Mouse (Mus musculus): Measurements from ENCODE around the gene Clip1. TPM values are rescaled to one million over a fixed set of nuclear protein-coding genes. Genes with fewer than 3 reads are reported as not detected.

Clip1 gene
- polyA plus RNA-seq, 1 experiment = 96.1 TPM

DNA sequence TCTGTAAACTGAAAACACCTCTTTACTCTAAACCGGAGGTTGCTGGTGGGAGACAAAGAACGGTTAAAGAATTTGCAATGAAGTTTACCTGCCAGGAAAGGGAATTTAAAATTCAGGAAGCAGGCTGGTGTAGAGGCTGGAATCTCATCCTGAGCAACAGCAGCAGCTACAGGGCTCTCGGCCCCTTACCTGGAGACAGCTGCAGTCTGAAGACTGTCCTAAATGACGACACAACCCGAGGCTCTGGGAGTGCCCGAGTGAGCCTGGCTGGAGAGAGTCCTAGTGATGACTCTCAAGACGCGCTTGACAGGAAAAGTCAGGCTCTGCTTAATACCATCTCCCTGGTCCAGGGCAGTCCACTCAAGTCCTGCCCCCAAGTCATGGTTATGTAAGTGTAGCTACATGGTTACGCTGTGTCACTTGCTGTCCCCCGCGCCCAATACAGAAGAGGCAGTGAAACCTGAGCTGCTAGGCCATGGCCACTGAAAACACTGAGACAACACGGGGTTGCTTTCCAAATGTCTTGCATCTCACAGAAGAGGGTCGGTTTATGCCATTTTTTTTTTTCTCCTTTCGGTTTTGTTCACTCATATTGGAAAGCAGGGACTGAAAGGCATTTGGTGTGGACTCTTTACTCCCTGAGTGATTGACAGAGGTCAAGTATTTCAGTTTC is 13.5 kb downstream of the Clip1 start:
- Histone ChIP-seq H3K4me1 (ENCODE audit: control insufficient read depth, insufficient read depth, low read length) (peaks cover 6% of the 10 kb centered on the region), H3K36me3 (ENCODE audit: control insufficient read depth, insufficient read depth, low read length) (no peaks in the 10 kb centered on the region), H3K27me3 (ENCODE audit: control insufficient read depth, insufficient read depth, low read length) (no peaks in the 10 kb centered on the region), H3K4me3 (ENCODE audit: control insufficient read depth, low read depth, low read length) (no peak overlapping the region), H3K27ac (ENCODE audit: control insufficient read depth, insufficient read depth, low read depth, low read length) (peak overlapping the region; percentile 19)
- TF ChIP-seq CTCF (IDR thresholded peaks at IDR 0.05; ENCODE audit: control insufficient read depth, insufficient read depth, insufficient replicate concordance, low read depth, low read length) (no peak), POLR2A (IDR thresholded peaks at IDR 0.05; ENCODE audit: control insufficient read depth, low read depth, low read length) (no peak)

DNA sequence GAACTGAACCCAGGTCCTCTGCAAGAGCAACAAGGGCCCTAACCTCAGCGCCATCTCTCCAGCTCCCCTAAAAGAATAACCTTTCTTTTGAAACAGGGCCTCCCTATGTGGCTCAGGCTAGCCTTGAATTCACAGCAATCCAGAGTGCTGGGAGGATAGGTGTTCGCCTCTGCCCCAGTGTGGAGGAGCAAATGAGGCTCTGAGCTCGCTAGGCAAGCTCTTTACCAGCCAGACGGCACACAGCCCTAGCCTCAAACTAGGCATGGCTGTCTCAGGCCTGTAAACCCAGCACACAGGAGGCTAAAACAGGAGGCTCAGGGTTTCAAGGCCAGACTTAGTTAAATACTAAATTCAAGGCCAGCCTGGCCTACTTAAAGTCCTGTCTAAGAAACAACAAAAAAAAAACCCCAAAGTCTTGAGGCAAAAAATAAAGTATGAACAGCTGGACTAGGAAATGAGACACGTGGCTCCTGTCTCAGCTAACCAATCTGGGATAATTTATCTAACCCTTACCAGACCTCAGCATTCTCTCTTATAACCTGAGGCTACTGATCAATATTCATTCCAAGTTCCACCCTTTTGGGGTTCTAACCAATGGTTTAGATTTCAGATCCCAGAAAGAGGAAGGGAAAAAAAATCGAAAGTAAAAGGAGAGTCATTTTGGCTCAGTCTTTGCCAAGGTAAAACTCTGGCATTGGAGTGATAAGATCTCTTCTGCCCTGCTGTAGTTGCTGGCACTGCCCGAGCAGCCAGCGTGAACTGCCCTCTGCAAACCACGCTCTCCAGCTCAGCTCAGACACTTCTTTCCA is 14.2 kb downstream of the Clip1 start:
- Histone ChIP-seq H3K27ac (ENCODE audit: control insufficient read depth, insufficient read depth, low read depth, low read length) (peak overlapping the region; percentile 70), H3K4me1 (ENCODE audit: control insufficient read depth, insufficient read depth, low read length) (peaks cover 6% of the 10 kb centered on the region)
- TF ChIP-seq POLR2A (IDR thresholded peaks at IDR 0.05; ENCODE audit: control insufficient read depth, low read depth, low read length) (no peak), CTCF (IDR thresholded peaks at IDR 0.05; ENCODE audit: control insufficient read depth, insufficient read depth, insufficient replicate concordance, low read depth, low read length) (no peak)

DNA sequence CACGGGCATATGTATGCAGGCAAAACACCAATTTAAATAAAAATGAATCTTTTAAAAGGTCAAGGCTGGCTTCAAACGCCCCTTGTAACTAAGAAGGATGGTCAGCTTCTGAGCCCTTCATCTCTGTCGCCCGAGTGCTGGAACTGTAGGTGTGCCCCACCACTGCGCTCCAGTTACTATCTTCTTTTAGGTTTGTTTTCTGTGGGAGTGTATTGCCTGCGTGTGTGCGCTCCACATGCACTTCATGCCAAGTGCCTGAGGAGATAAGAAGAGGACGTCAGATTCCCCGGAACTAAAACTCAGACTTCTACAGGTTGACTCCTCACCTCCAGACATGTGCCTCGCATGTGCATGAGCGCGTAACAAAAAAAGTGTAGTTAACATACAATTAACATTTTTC is 16.5 kb downstream of the Clip1 start:
- H3K4me1 ChIP-seq (ENCODE audit: control insufficient read depth, insufficient read depth, low read length) = peaks cover 6% of the 10 kb centered on the region
- TF ChIP-seq POLR2A (IDR thresholded peaks at IDR 0.05; ENCODE audit: control insufficient read depth, low read depth, low read length) = no peak
- TF ChIP-seq CTCF (IDR thresholded peaks at IDR 0.05; ENCODE audit: control insufficient read depth, insufficient read depth, insufficient replicate concordance, low read depth, low read length) = no peak
- H3K4me3 ChIP-seq (ENCODE audit: control insufficient read depth, low read depth, low read length) = peak overlapping the region; percentile 82
- H3K36me3 ChIP-seq (ENCODE audit: control insufficient read depth, insufficient read depth, low read length) = no peaks in the 10 kb centered on the region
- H3K27ac ChIP-seq (ENCODE audit: control insufficient read depth, insufficient read depth, low read depth, low read length) = no peak overlapping the region
- H3K27me3 ChIP-seq (ENCODE audit: control insufficient read depth, insufficient read depth, low read length) = no peaks in the 10 kb centered on the region

More for the DNA sequence above, 14.2 kb downstream of the Clip1 start:
- no peaks in the 10 kb centered on the region for H3K27me3 ChIP-seq (ENCODE audit: control insufficient read depth, insufficient read depth, low read length)
- H3K36me3 ChIP-seq (ENCODE audit: control insufficient read depth, insufficient read depth, low read length) = no peaks in the 10 kb centered on the region
- peak overlapping the region; percentile 57 for H3K4me3 ChIP-seq (ENCODE audit: control insufficient read depth, low read depth, low read length)

DNA sequence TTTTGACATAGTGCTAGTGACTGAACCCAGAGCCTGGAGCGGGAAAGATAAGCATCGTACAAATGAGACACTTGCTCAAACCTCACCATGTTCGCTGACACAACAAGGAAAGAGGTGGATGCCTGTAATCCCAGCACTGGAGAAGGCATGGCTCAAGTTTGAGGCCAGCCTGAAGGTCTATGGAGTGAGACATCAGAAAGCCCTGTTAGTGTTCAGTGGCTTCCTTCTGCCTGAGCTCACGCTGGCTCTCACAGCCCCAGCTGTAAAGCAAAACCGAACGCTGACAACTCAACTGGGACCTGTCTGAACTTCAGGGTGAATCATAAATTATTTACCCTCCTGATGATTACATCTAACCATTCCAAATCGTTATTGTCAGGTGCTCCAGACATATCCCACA is 18.5 kb downstream of the Clip1 start:
- Histone ChIP-seq H3K4me3 (ENCODE audit: control insufficient read depth, low read depth, low read length) (peak overlapping the region; percentile 85), H3K36me3 (ENCODE audit: control insufficient read depth, insufficient read depth, low read length) (no peaks in the 10 kb centered on the region)
- TF ChIP-seq CTCF (IDR thresholded peaks at IDR 0.05; ENCODE audit: control insufficient read depth, insufficient read depth, insufficient replicate concordance, low read depth, low read length) = no peak
- no peak for TF ChIP-seq POLR2A (IDR thresholded peaks at IDR 0.05; ENCODE audit: control insufficient read depth, low read depth, low read length)

DNA sequence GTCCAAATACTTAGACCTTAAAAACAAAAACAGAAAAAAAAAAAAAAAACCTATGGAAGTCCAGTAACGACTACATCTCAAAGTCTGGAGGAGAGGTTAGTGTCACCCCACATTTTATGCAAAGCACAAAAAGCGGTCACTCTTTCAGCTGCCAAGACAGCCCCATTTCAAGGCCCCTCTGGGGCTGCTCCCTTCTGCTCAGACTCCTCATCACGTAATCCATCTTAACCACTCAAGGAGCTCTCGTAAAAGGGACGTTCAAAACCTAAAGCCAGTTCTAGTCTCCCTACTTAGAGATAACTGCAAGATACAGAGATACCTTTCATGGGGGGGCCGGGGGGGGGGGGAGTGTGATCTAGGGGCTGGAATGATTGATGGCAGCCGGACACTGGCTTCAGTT is 20.1 kb downstream of the Clip1 start:
- H3K27ac ChIP-seq (ENCODE audit: control insufficient read depth, insufficient read depth, low read depth, low read length) = no peak overlapping the region
- H3K27me3 ChIP-seq (ENCODE audit: control insufficient read depth, insufficient read depth, low read length) = no peaks in the 10 kb centered on the region
- no peaks in the 10 kb centered on the region for H3K36me3 ChIP-seq (ENCODE audit: control insufficient read depth, insufficient read depth, low read length)
- H3K4me1 ChIP-seq (ENCODE audit: control insufficient read depth, insufficient read depth, low read length) = no peaks in the 10 kb centered on the region
- TF ChIP-seq POLR2A (IDR thresholded peaks at IDR 0.05; ENCODE audit: control insufficient read depth, low read depth, low read length) = no peak
- no peak for TF ChIP-seq CTCF (IDR thresholded peaks at IDR 0.05; ENCODE audit: control insufficient read depth, insufficient read depth, insufficient replicate concordance, low read depth, low read length)
- H3K4me3 ChIP-seq (ENCODE audit: control insufficient read depth, low read depth, low read length) = no peak overlapping the region; the same call in 1 of the 2 replicates

More for the DNA sequence above, 18.5 kb downstream of the Clip1 start:
- no peak overlapping the region; the same call in 1 of the 2 replicates for H3K27ac ChIP-seq (ENCODE audit: control insufficient read depth, insufficient read depth, low read depth, low read length)
- H3K4me1 ChIP-seq (ENCODE audit: control insufficient read depth, insufficient read depth, low read length) = peaks cover 4% of the 10 kb centered on the region; the same call in 1 of the 2 replicates
- H3K27me3 ChIP-seq (ENCODE audit: control insufficient read depth, insufficient read depth, low read length) = no peaks in the 10 kb centered on the region

DNA sequence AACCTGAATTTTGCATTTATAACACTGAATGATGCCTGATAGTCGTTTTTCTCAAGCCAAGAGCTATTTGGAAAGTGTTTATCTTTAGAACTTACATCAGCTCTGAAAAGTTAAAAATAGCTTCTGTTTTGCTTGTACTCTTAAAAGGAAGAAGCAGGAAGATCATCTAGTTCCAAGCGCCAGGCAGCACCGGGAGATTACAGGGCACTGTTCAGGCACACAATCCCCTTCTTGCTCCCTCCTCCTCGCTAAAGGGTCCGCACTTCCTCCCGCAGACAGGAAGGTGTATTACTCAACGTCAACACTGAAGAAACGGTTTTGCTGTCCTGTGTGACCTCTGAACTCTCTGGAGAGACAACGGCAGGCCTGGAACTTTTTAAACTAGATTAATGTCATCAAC is 22.4 kb downstream of the Clip1 start:
- no peaks in the 10 kb centered on the region for H3K36me3 ChIP-seq (ENCODE audit: control insufficient read depth, insufficient read depth, low read length)
- H3K4me1 ChIP-seq (ENCODE audit: control insufficient read depth, insufficient read depth, low read length) = no peaks in the 10 kb centered on the region
- H3K27ac ChIP-seq (ENCODE audit: control insufficient read depth, insufficient read depth, low read depth, low read length) = no peak overlapping the region; the same call in 1 of the 2 replicates
- H3K27me3 ChIP-seq (ENCODE audit: control insufficient read depth, insufficient read depth, low read length) = no peaks in the 10 kb centered on the region
- TF ChIP-seq CTCF (IDR thresholded peaks at IDR 0.05; ENCODE audit: control insufficient read depth, insufficient read depth, insufficient replicate concordance, low read depth, low read length) = no peak
- TF ChIP-seq POLR2A (IDR thresholded peaks at IDR 0.05; ENCODE audit: control insufficient read depth, low read depth, low read length) = no peak
- no peak overlapping the region for H3K4me3 ChIP-seq (ENCODE audit: control insufficient read depth, low read depth, low read length)

DNA sequence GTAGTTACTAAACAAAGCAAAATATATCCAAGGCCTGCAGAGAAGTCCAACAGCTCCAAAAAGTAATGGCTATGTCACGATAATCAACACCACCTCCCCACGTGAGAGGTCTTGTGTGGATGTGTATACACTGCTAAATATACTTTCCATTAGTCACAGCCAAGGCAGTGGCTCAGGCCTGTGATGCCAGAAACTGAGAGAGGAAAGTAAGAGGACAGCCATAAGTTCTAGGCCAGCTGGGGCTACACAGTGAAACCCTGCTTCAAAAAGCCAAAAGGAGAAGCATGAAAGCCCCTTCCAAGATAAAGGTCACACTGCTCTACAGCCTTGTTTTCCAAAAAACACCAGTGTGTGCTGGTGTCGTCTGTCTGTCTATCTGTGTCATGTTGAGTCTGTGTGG is 22.8 kb downstream of the Clip1 start:
- H3K4me3 ChIP-seq (ENCODE audit: control insufficient read depth, low read depth, low read length) = no peak overlapping the region
- H3K27ac ChIP-seq (ENCODE audit: control insufficient read depth, insufficient read depth, low read depth, low read length) = peak overlapping the region; percentile 4; the same call in 1 of the 2 replicates
- H3K27me3 ChIP-seq (ENCODE audit: control insufficient read depth, insufficient read depth, low read length) = no peaks in the 10 kb centered on the region
- H3K36me3 ChIP-seq (ENCODE audit: control insufficient read depth, insufficient read depth, low read length) = no peaks in the 10 kb centered on the region
- H3K4me1 ChIP-seq (ENCODE audit: control insufficient read depth, insufficient read depth, low read length) = no peaks in the 10 kb centered on the region
- TF ChIP-seq CTCF (IDR thresholded peaks at IDR 0.05; ENCODE audit: control insufficient read depth, insufficient read depth, insufficient replicate concordance, low read depth, low read length) (no peak), POLR2A (IDR thresholded peaks at IDR 0.05; ENCODE audit: control insufficient read depth, low read depth, low read length) (no peak)
